Mouse (Mus musculus) left cerebral cortex, adult 2 months (tissue): ENCODE data around the gene Rasgef1b. TPM values are rescaled to one million over a fixed set of nuclear protein-coding genes. Genes with fewer than 3 reads are reported as not detected.
A peak's percentile ranks its signal among the peaks of the same experiment; 100 is the strongest.

Experiments used
- DNase-seq, 2 experiments: peaks; one replicate each; pipeline ENCODE4 v3.0.0; 2021 to 2022; ENCODE audit warnings: low spot score in 2 of 2, mixed read lengths in 1 of 2; ENCODE audit errors: extremely low spot score in 1 of 2
- H3K27ac ChIP-seq: fragments of 200-600 bp; 2 replicates; pipeline ENCODE4 v1.8.1; 2022
- H3K4me3 ChIP-seq: fragments of 200-600 bp; 2 replicates; pipeline ENCODE4 v1.8.1; 2022
- CTCF ChIP-seq: fragments of 200-600 bp; IDR thresholded peaks from 2 replicates; pipeline ENCODE4 v1.8.1; 2022; ENCODE audit warnings: antibody characterized with exemption, mild to moderate bottlenecking, moderate library complexity
- intact Hi-C: fragments of 180-260 bp; cut with DNase I; formaldehyde crosslinking; loops from one replicate; pipeline ENCODE4 v1.15.1; 2025
- total RNA-seq, 2 experiments: library from RNA; stranded (reverse); gene quantifications; 2 replicates each; pipeline ENCODE4 v1.2.3; 2021

Rasgef1b gene
- total RNA-seq, 2 experiments from 2014 or later: 65.7 to 88.8 TPM

- Histone ChIP-seq H3K27ac (no peak overlapping the region), H3K4me3 (no peak overlapping the region)
- intact Hi-C loops: no loop called here
- DNase-seq: no peak
- TF ChIP-seq CTCF: no peak
Observed at GRCm38 (mm10) chr5:99261121-99261724, 467.6 kb downstream of the Rasgef1b start.

GRCm38 (mm10) chr5:99258003-99258500 lies 470.8 kb downstream of the Rasgef1b start:
- DNase-seq: no peak
- H3K27ac ChIP-seq: no peak overlapping the region
- H3K4me3 ChIP-seq: no peak overlapping the region
- intact Hi-C loops: no loop called here
- TF ChIP-seq CTCF: no peak

- intact Hi-C loops: loop anchor here (1.0 to 5.0 kb wide), 5 partner anchors 108 to 475 kb away; partner anchors contain the start of gene Rasgef1b
- peak overlapping the region; percentile 72 for H3K4me3 ChIP-seq
- DNase-seq: peak; percentile 98 to 99
- H3K27ac ChIP-seq: peak overlapping the region; percentile 80
- no peak; the same call in 1 of the 2 replicates for TF ChIP-seq CTCF
Observed at GRCm38 (mm10) chr5:99252203-99253135, 476.4 kb downstream of the Rasgef1b start.

- intact Hi-C loops: loop anchor here (1.0 to 5.0 kb wide), 5 partner anchors 109 to 476 kb away; partner anchors contain the start of gene Rasgef1b
- TF ChIP-seq CTCF: no peak
- Histone ChIP-seq H3K4me3 (peak overlapping the region; percentile 72), H3K27ac (peak overlapping the region; percentile 80)
- DNase-seq: peak; percentile 53 to 54
Observed at GRCm38 (mm10) chr5:99251379-99252202, 477.3 kb downstream of the Rasgef1b start.

DNA sequence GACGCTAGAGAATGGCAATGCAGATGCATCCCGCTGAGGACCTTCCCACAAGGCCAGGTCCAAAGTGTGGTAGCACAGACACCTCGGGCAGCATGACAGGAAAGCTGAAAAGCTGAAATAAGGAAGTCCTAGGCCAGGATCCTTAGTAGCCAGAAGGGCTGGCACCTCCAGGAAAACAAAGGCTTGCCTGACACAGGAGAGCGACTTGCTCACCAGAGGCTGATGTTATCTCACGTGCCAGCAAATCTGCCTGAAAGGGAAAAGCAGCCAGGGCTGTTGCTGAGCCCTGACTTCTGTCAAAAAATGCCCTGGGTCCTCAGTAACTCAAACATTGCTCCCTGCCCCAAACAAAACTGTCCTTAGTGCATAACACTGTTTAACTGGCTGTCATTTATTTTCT lies 478.0 kb downstream of the Rasgef1b start:
- intact Hi-C loops: loop anchor here (5.0 kb wide), 3 partner anchors 206 to 476 kb away; partner anchors contain the start of gene Rasgef1b
- peak overlapping the region; percentile 80 for H3K27ac ChIP-seq

GRCm38 (mm10) chr5:99248501-99248900 lies 480.4 kb downstream of the Rasgef1b start:
- peak overlapping the region; percentile 24 for H3K4me3 ChIP-seq
- intact Hi-C loops: loop anchor here (1.0 to 5.0 kb wide), 3 partner anchors 46 to 469 kb away; no protein-coding TSS in a partner anchor
- H3K27ac ChIP-seq: peak overlapping the region; percentile 80
- peak; percentile 99 for TF ChIP-seq CTCF
- DNase-seq: peak; percentile 93 to 99

More for the DNA sequence above, 478.0 kb downstream of the Rasgef1b start:
- H3K4me3 ChIP-seq: peak overlapping the region; percentile 72
- DNase-seq: peak in 1 of 2 experiments; percentile 24
- no peak for TF ChIP-seq CTCF

DNA sequence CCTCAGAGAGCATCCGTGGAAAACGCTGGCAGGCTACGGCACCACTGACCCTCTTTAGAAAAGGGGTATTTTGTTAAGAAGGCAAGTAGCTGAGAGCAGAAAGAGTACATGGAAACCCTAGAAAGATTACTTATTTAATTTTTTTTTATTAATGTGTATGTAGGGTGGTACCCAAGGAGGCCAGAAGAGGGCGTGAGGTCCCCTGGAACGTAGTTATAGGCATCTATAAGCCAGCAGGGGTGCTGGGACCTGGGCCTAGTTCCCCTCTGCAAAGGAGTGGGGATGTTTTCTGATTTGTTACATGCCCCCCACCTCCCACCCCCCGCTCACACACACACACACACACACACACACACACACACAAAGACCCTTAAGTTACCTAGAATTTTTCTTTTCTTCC lies 480.9 kb downstream of the Rasgef1b start:
- no peak for DNase-seq
- H3K27ac ChIP-seq: peak overlapping the region; percentile 72; the same call in 1 of the 2 replicates
- TF ChIP-seq CTCF: no peak; the same call in 1 of the 2 replicates
- no peak overlapping the region for H3K4me3 ChIP-seq
- intact Hi-C loops: loop anchor here (1.0 to 5.0 kb wide), 3 partner anchors 46 to 469 kb away; no protein-coding TSS in a partner anchor

DNA sequence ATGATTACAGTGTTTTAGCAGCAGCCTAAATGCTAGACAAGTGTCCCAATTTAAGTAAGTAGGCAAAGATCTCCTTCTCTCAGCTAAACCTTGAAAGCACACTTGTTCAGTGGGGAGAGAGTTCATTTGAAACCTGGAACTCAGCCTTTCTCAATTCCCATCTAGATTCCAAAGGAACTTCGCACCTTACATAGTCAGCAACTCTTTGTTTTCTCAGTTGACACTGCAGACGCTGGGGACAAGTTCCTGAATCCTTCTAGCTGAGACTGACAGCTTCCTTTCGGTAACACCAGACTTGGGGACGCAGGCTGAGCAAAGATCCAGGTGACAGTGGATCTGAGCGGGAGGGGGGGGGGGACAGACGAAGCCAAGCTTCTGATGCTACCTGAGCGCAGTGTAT lies 481.4 kb downstream of the Rasgef1b start:
- no peak for DNase-seq
- H3K27ac ChIP-seq: peak overlapping the region; percentile 72; the same call in 1 of the 2 replicates
- peak overlapping the region; percentile 3 for H3K4me3 ChIP-seq
- TF ChIP-seq CTCF: no peak
- intact Hi-C loops: loop anchor here (5.0 kb wide), 2 partner anchors 45 to 470 kb away; no protein-coding TSS in a partner anchor

- peak overlapping the region; percentile 3 for H3K4me3 ChIP-seq
- no peak for TF ChIP-seq CTCF
- H3K27ac ChIP-seq: peak overlapping the region; percentile 72
- intact Hi-C loops: loop anchor here (5.0 kb wide), 2 partner anchors 45 to 470 kb away; no protein-coding TSS in a partner anchor
- peak; percentile 46 for DNase-seq
Observed at GRCm38 (mm10) chr5:99246972-99247371, 481.9 kb downstream of the Rasgef1b start.

GRCm38 (mm10) chr5:99241988-99242740 lies 486.7 kb downstream of the Rasgef1b start:
- intact Hi-C loops: no loop called here
- H3K4me3 ChIP-seq: no peak overlapping the region
- H3K27ac ChIP-seq: no peak overlapping the region
- TF ChIP-seq CTCF: no peak
- DNase-seq: no peak
